Mouse (Mus musculus): ENCODE data around the gene Scrn3.

Scrn3 gene

GRCm38 (mm10) chr2:73312152-73313116 is at the start of gene Scrn3, which contains the start of gene Cir1:
Gene Scrn3 (plus strand): TSS chr2:73312601.
Gene Cir1 (minus strand): TSS chr2:73312701.
- DNase-seq (ENCODE audit: inconsistent ontology term), result peak; percentile 97

- DNase-seq (ENCODE audit: inconsistent ontology term), result no peak
Measured at GRCm38 (mm10) chr2:73263172-73263765, 49.1 kb upstream of the Scrn3 start.

- no peak for DNase-seq (ENCODE audit: inconsistent ontology term)
Measured at GRCm38 (mm10) chr2:73263794-73264610, 48.4 kb upstream of the Scrn3 start.

GRCm38 (mm10) chr2:73264611-73265195 is 47.7 kb upstream of the Scrn3 start:
- no peak for DNase-seq (ENCODE audit: inconsistent ontology term)

DNA sequence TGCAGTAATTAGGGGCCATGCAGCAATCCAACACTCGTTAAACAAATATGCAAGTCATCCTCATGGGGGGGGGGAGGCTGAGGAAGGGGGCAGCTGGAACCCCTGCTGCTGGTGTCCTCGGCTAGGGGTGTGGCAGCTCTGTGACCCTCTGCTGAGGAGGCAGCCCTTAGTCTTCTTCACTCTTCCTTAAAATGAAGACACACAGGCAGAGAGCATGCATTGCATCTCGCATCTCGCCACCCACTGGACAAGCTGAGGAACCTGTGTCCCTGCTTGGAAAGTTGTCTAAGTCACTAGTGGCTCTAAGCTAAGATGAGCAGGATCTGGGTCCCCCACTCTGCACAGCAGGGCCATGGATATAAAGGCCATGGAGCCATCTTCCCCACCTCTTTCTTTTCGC is 46.4 kb upstream of the Scrn3 start:
- no peak for DNase-seq (ENCODE audit: inconsistent ontology term)

DNA sequence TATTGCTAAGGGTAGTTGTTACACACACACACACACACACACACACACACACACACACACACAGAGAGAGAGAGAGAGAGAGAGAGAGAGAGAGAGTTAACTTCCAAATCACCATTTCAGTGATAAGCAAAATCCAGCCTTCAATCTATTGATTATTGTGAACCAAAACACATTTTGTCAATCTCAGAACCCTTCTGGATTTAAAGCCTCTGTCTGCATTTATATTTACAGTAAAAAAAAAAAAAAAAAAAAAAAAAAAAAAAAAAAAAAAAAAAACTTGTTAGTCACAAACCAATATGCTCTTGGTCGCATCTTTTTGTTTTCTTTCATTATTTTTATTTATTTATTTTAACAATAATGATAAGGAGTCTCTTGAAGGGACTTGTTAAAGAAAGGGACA is 45.8 kb upstream of the Scrn3 start:
- DNase-seq (ENCODE audit: inconsistent ontology term), result no peak

- DNase-seq (ENCODE audit: inconsistent ontology term), result no peak
Measured at GRCm38 (mm10) chr2:73267231-73267630, 45.2 kb upstream of the Scrn3 start.

- DNase-seq (ENCODE audit: inconsistent ontology term), result no peak
Measured at GRCm38 (mm10) chr2:73267818-73268217, 44.6 kb upstream of the Scrn3 start.

GRCm38 (mm10) chr2:73268281-73268680 is 44.1 kb upstream of the Scrn3 start:
- no peak for DNase-seq (ENCODE audit: inconsistent ontology term)

DNA sequence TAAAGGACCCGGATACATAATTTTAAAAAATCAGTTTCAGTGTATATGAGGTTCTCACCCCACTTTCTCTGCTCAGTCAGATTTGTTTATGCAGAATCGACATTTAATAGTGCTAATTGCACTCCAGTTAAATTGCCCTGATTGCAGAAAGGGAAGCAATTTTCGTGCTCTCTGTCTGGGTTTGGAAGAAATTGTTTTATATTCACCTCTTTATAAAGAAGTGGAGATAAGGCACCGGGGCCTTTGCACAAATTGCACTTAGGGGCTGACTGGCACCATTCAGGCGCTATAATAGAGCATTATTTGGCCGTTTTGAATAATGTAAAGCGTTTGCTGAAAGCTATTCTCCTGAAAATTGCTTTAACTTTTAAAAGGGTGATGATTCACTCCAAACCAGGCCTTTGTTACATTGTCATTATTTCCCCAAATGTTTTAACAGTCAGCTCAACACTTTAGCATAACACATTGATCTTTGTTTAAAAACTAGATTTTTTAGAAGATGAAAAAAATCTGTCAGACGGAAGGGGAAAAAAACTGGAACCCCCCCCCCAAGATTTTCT is 43.5 kb upstream of the Scrn3 start:
- no peak for DNase-seq (ENCODE audit: inconsistent ontology term)

GRCm38 (mm10) chr2:73269666-73270065 is 42.7 kb upstream of the Scrn3 start:
- no peak for DNase-seq (ENCODE audit: inconsistent ontology term)

DNA sequence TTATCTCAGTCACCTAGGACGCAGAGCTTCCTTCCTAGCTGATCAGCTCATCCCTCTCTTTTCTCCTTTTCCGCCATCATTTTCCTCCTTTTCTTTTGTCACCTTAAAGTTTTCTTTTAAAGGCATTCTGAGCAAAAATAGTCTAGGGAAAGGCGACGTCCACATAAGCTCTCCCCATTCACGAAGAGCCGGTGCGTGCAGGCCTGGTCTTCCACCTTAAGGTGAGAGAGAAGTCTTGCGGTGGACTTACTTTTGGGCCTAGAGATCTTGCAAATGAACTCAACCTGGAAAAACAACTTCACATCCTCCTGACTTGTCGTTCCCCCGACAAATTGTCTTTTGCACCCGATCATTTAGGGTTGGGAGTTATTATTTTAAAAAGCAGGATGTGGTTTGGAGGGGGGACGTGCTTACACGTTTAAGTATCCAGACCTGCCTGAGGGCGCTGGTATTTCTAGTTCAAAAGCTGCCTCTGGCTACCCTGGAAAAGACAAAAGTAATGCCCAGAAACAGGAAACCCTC is 42.3 kb upstream of the Scrn3 start:
- DNase-seq (ENCODE audit: inconsistent ontology term), result no peak

DNA sequence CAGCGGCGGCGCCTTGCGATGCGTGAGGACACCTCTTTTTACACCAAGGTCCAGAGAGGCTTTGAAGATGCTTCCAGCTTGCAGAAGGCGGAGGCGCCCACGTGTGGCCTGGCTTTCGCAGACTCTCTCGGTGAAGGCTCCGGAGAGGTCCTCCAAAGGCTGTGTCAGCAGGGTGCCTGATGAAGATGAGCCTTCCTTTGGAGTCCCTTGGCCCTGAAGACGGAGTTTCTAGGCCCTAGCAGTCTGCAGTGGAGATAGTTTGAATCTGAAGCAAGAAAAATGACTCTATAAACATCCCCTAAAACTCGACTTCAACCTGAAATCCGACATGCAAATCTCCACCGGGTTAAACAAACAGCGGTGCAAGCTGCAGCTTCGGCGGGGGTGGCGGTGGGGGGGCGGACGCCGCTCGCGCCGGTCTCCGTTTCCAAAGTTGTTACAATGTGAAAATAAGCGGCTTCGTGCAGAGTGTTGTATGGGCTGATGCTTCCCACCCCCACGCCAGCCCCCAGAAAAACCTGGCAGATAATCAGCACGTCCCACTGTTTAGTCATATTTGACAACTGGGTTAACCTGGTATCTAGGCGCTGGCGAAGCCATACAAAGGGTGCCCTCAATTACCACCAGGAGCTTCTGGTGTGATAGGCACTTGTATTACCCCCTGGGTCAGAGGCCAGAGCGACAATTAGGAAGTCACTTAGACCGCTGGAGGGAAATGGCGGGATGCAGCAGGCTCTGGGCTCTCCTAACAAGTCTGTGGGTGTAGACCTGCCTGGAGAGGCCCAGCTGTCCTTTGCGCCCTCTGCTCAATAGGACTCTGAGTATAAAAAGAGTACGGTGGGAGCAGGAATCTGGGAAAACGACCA is 41.6 kb upstream of the Scrn3 start:
- no peak for DNase-seq (ENCODE audit: inconsistent ontology term)

DNA sequence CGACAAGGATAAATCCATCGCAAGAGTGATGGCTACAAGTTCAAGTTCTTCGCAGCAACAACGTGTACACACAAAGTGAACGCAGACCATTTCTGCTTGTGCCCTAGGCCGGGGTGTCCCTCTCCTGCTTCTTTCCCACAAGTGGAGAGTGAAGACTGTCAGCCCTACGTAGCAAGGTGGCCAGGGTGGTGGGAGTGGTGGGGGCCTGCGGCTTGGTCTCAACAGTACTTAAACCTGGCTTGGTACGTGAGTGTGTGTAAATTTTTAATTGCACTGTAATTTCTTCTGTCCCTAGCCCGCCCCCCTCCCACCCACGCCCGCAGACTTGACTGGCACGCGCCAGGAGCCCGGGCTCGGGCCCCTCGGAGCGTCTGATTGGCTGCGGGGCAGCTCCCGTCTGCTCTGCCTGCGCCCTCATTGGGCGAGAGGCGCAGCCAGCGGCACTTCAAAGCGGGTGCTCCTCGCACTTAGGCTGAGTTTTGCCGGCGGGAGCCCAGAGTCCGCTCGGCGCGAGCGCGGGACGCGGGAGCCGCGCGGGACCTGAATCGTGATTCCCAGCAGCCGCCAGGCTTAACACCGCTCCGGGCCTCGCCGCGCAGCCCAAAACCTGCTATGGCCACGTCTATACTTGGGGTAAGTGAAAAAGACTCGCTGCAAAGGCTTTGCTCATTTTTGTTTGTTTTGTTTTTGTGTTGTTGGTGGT is 40.8 kb upstream of the Scrn3 start, which contains the start of gene Sp9:
Gene Sp9 (plus strand): TSS at position 467 of the 703 bp plus-strand sequence.
- no peak for DNase-seq (ENCODE audit: inconsistent ontology term)

- DNase-seq (ENCODE audit: inconsistent ontology term), result no peak
Measured at GRCm38 (mm10) chr2:73272351-73273248, 39.8 kb upstream of the Scrn3 start.

GRCm38 (mm10) chr2:73273249-73274118 is 38.9 kb upstream of the Scrn3 start:
- no peak for DNase-seq (ENCODE audit: inconsistent ontology term)

- no peak for DNase-seq (ENCODE audit: inconsistent ontology term)
Measured at GRCm38 (mm10) chr2:73274119-73274920, 38.1 kb upstream of the Scrn3 start.
